ENCODE assay signal across 8 mouse cellular contexts in genomic region chrX:160993749-160994539, GRCm38 (mm10). TPM values are rescaled to one million over a fixed set of nuclear protein-coding genes. Genes with fewer than 3 reads are reported as not detected.
DNase-seq lines count a peak whose midpoint lies in the region; ATAC-seq lines count a peak whose summit lies in the region.

No protein-coding gene starts in this region.

- H3K9me3 ChIP-seq in forebrain, embryonic 15.5 days: no peaks in the 10 kb centered on the region

- peak overlapping the region; percentile 68 for H3K4me3 ChIP-seq in forebrain, embryonic 15.5 days

- H3K36me3 ChIP-seq in forebrain, embryonic 15.5 days: no peaks in the 10 kb centered on the region

- H3K27ac ChIP-seq in forebrain, embryonic 15.5 days (replicated peaks): peak overlapping the region; percentile 89

- ATAC-seq in forebrain, embryonic 15.5 days (replicated peaks): peak; percentile 82
- peak; percentile 52 for ATAC-seq in megakaryocyte-erythroid progenitor cell, adult 5-6 weeks (replicated peaks; ENCODE audit: low FRiP score, low TSS enrichment, poor library complexity, severe bottlenecking)

- peak overlapping the region; percentile 62 for H3K9ac ChIP-seq in forebrain, embryonic 15.5 days (replicated peaks)

- H3K4me1 ChIP-seq in forebrain, embryonic 15.5 days: peaks cover 16% of the 10 kb centered on the region

- no peaks in the 10 kb centered on the region for H3K27me3 ChIP-seq in forebrain, embryonic 15.5 days

- DNase-seq in cerebellum, adult 18-20 months: peak; percentile 40 to 56
- DNase-seq in cerebellum, adult 11-12 months: no peak
- peak; percentile 0 for DNase-seq in spleen, adult 12 weeks (ENCODE audit: low spot score)
- DNase-seq in spleen, postnatal 36 days (ENCODE audit: low spot score in 2 of 2): no peak
- DNase-seq in kidney, postnatal 36 days: peak; percentile 7 to 35
- DNase-seq in yolk sac, embryonic 10.5 days (ENCODE audit: low spot score): peak; percentile 5

- peak overlapping the region; percentile 53 for H3K4me2 ChIP-seq in forebrain, embryonic 15.5 days (replicated peaks)

- 25% methylated on average over 31 of the region's 39 CpGs for WGBS in forebrain, embryonic 15.5 days

RNA-seq across cellular contexts. Expression of gene Cdkl5, which starts 0.6 kb away (rescaled TPM):
- polyA plus RNA-seq in forebrain, embryonic 15.5 days (2015; fragmentation: Nextera tagmentation; extraction: Ambion mirVana): 5.9 and 6.2 TPM in 2 replicates
- total RNA-seq in megakaryocyte-erythroid progenitor cell, adult 5-6 weeks (2014; fragmentation: Nextera tagmentation): 1.6 and 2.2 TPM in 2 replicates
- total RNA-seq in megakaryocyte-erythroid progenitor cell, adult 5-6 weeks (2017): 0.66 and 1.6 TPM in 2 replicates

Comparison
In these comparisons a context has a peak if more than half of its experiments do, and no peak if none do; other contexts are left out.
1. DNase-seq: peak in cerebellum, adult 18-20 months (2 of 2), spleen, adult 12 weeks (single experiment), kidney, postnatal 36 days (2 of 2) and yolk sac, embryonic 10.5 days (single experiment); none in cerebellum, adult 11-12 months (single experiment) and spleen, postnatal 36 days (0 of 2).